Mouse (Mus musculus): ENCODE data around the gene Zfyve28. TPM values are rescaled to one million over a fixed set of nuclear protein-coding genes. Genes with fewer than 3 reads are reported as not detected.

Gene Zfyve28
- total and polyA plus RNA-seq, 3 experiments: 0.12 to 0.14 TPM; not detected in 1

DNA sequence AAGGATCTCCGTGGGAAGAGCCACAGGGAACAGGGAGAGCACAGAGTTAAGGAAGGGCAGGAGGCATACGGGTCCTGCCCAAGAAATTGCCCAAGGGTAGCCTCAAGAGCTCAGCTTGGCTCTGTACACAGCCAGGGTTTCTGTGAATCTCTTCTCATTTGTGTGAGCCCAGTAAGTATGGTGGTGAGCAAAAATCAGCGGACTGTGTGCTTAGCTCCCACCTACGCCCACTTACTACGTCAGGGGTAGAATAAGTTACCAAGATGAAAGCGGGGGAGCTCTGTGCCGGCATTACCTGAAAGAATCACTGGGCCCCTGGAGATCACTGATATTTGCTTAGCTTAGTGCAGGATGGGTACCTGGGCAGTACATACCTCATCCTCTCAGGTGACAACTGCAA lies 72.2 kb downstream of the Zfyve28 start:
- H3K9me3 ChIP-seq (replicated peaks; ENCODE audit: insufficient read depth, low read length): no peaks in the 10 kb centered on the region
- H3K27ac ChIP-seq (ENCODE audit: control insufficient read depth, low read depth, low read length): no peak overlapping the region
- no peak overlapping the region for H3K4me3 ChIP-seq (ENCODE audit: control insufficient read depth in 1 of 2, insufficient read depth in 1 of 2, low read depth in 2 of 2, low read length in 2 of 2)
- no peak for TF ChIP-seq EP300 (IDR thresholded peaks at IDR 0.05; ENCODE audit: low read depth in 1 of 2, low read length in 2 of 2)
- TF ChIP-seq SMC3 (IDR thresholded peaks at IDR 0.05; ENCODE audit: low read depth, low read length): no peak
- no peak for TF ChIP-seq MAX (IDR thresholded peaks at IDR 0.05; ENCODE audit: low read length)
- TF ChIP-seq MYC (IDR thresholded peaks at IDR 0.05; ENCODE audit: low read depth, low read length): no peak
- TF ChIP-seq ZC3H11A (IDR thresholded peaks at IDR 0.05; ENCODE audit: low read depth, low read length): no peak
- H3K27me3 ChIP-seq (ENCODE audit: control insufficient read depth in 1 of 2, insufficient read depth in 2 of 2, low read length in 2 of 2): peaks cover 12 to 13% of the 10 kb centered on the region in 2 experiments
- no peaks in the 10 kb centered on the region for H3K79me2 ChIP-seq (ENCODE audit: control insufficient read depth, insufficient read depth, low read length, poor library complexity)
- no peak for DNase-seq (ENCODE audit: low read depth, low spot score)
- H3K4me1 ChIP-seq (ENCODE audit: control insufficient read depth in 1 of 2, insufficient read depth in 2 of 2, low read length in 2 of 2): no peaks in the 10 kb centered on the region
- H3K36me3 ChIP-seq (ENCODE audit: control insufficient read depth in 1 of 2, insufficient read depth in 2 of 2, low read length in 2 of 2): no peaks in the 10 kb centered on the region
- H3K9ac ChIP-seq (ENCODE audit: control insufficient read depth, low read depth, low read length, poor library complexity, severe bottlenecking): no peak overlapping the region

GRCm38 (mm10) chr5:34213659-34214058 lies 74.6 kb downstream of the Zfyve28 start:
- Histone ChIP-seq H3K4me1 (ENCODE audit: control insufficient read depth in 1 of 2, insufficient read depth in 2 of 2, low read length in 2 of 2) (no peaks in the 10 kb centered on the region), H3K27me3 (ENCODE audit: control insufficient read depth in 1 of 2, insufficient read depth in 2 of 2, low read length in 2 of 2) (peaks cover 4 to 6% of the 10 kb centered on the region in 2 experiments; a peak in 3 of 4 replicates), H3K36me3 (ENCODE audit: control insufficient read depth in 1 of 2, insufficient read depth in 2 of 2, low read length in 2 of 2) (no peaks in the 10 kb centered on the region), H3K79me2 (ENCODE audit: control insufficient read depth, insufficient read depth, low read length, poor library complexity) (no peaks in the 10 kb centered on the region), H3K9me3 (replicated peaks; ENCODE audit: insufficient read depth, low read length) (no peaks in the 10 kb centered on the region), H3K9ac (ENCODE audit: control insufficient read depth, low read depth, low read length, poor library complexity, severe bottlenecking) (no peak overlapping the region), H3K27ac (ENCODE audit: control insufficient read depth, low read depth, low read length) (no peak overlapping the region), H3K4me3 (ENCODE audit: control insufficient read depth in 1 of 2, insufficient read depth in 1 of 2, low read depth in 2 of 2, low read length in 2 of 2) (no peak overlapping the region)
- no peak for DNase-seq (ENCODE audit: low read depth, low spot score)
- TF ChIP-seq MAX (IDR thresholded peaks at IDR 0.05; ENCODE audit: low read length) (no peak), POLR2A (IDR thresholded peaks at IDR 0.05; ENCODE audit: control insufficient read depth in 1 of 2, insufficient read depth in 1 of 2, low read depth in 1 of 2, low read length in 2 of 2, poor library complexity in 1 of 2) (no peak), TAL1 (IDR thresholded peaks at IDR 0.05; ENCODE audit: low read length) (no peak), USF1 (IDR thresholded peaks at IDR 0.05; ENCODE audit: low read depth, low read length) (no peak), KAT2A (conservative IDR thresholded peaks at IDR 0.05; ENCODE audit: low read depth, low read length) (no peak), MAZ (IDR thresholded peaks at IDR 0.05; ENCODE audit: low read depth, low read length) (no peak), CTCF (IDR thresholded peaks at IDR 0.05 in 2 of 3, conservative IDR thresholded peaks at IDR 0.05 in 1 of 3; ENCODE audit: control insufficient read depth in 1 of 3, insufficient read depth in 1 of 3, low read depth in 2 of 3, low read length in 3 of 3, poor library complexity in 1 of 3, severe bottlenecking in 1 of 3) (no peak), JUND (IDR thresholded peaks at IDR 0.05; ENCODE audit: low read depth, low read length) (no peak), MYB (IDR thresholded peaks at IDR 0.05; ENCODE audit: low read depth, low read length) (no peak), MYC (IDR thresholded peaks at IDR 0.05; ENCODE audit: low read depth, low read length) (no peak), ZC3H11A (IDR thresholded peaks at IDR 0.05; ENCODE audit: low read depth, low read length) (no peak), ZNF384 (IDR thresholded peaks at IDR 0.05; ENCODE audit: low read depth, low read length) (no peak), ZMIZ1 (IDR thresholded peaks at IDR 0.05; ENCODE audit: low read depth, low read length) (no peak), HCFC1 (IDR thresholded peaks at IDR 0.05; ENCODE audit: low read depth, low read length) (no peak), RAD21 (IDR thresholded peaks at IDR 0.05; ENCODE audit: low read depth, low read length) (no peak)

Measured in MEL (cell line).